Mouse (Mus musculus): Measurements from ENCODE around the gene Ttll6.

Gene Ttll6

DNA sequence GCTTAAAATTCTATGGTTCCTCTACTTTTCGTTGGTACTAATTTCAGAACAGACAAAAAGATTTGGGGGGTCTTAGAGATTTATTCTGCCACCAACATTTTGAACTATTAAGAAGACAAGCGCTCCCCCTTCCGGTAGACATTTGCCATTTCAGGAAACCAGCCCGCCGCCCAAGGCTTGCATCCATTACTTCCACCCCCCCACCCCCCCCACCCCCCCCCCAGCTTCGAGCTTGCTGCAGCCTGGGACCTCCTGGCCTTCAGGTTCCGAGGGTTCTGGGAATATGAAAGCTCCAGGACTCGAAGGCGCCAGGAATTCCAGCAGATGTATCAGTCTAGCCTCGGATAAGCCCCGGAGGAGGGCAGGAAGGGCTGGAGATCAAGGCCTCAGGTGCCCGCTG lies 65.1 kb downstream of the Ttll6 start:
- DNase-seq, result peak; percentile 54

DNA sequence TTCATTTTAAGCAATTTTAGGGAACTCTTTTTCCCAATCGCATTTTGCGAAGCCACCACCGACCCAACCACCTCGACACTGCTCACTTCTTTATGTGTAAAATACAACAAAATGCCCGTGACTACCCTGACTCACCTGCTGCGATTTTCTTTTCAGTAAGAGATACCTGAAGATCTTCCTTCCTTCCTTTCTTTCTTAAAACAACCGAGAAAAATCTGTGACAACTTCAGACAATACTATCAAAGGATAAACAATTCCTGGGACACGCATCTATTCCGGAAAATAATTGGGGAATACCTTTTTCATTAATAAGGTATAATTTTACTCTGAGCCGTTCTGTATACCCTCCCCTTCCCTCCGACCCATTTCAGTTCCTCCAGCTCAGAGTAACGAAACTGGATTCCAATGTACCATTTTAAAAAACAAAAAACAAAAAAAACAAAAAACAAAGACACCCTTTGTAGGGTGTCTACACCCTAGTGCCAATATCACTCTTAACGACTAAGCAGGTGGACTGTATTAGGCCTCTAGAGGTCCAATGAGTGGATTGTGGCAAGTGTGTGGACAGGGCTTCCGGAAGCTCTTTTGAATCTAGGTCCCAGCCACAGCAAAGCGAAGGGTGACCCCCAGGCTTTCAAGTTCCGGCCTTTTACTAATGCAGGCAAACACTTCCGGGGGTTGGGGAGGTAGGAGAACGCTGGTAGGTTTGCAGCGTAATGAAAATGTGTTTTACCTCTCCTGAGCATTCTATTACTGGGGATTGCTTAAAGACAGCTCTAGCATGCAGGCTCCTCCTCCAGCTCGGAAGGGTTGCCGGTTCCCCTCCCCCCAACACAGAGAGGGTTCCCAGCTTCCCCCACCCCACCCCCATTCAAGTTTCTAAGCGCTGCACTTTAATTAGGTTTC lies 65.8 kb downstream of the Ttll6 start:
- DNase-seq, result no peak

DNA sequence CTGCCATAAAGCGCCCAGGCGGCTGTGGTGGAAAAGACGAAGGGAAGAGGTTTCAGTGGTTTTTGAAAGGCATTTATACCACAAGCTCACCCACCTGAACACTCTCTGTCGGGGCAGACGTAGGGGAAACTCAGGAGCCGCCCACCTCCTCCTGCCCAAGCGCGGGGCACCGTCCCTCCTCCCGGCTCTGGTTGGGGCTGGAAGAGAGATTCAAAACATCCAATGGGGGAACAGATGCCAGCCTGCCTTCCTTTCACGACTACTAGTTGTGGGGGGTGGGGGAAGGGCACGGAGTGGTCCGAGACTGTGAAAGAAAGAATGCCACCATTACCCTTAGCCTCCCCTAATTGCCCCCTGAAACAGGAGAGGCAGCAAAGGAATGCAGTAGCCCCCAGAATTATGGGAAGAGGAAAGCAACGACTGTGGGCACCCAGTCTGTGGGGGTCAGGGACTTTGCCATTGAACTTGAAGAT lies 66.6 kb downstream of the Ttll6 start:
- DNase-seq, result no peak

DNA sequence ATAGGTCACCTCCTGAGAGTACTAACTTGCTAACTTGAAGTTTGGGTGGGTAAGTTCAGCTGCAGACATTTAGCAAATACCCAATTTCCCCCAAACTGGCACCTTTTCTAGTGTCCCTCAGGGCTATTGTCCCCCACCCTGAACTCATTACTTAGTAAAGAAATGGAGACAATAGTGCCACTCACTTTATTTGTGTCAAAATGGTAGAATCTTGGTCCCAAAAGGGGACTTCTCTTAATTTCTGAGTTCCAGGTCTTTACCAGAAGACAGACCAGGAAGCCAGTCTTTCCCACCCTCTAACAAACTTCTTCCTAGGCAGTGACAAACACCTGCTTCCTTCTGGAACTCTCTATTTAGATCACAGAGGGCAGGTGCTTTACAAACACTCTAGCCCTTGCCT lies 68.2 kb downstream of the Ttll6 start:
- no peak for DNase-seq

DNA sequence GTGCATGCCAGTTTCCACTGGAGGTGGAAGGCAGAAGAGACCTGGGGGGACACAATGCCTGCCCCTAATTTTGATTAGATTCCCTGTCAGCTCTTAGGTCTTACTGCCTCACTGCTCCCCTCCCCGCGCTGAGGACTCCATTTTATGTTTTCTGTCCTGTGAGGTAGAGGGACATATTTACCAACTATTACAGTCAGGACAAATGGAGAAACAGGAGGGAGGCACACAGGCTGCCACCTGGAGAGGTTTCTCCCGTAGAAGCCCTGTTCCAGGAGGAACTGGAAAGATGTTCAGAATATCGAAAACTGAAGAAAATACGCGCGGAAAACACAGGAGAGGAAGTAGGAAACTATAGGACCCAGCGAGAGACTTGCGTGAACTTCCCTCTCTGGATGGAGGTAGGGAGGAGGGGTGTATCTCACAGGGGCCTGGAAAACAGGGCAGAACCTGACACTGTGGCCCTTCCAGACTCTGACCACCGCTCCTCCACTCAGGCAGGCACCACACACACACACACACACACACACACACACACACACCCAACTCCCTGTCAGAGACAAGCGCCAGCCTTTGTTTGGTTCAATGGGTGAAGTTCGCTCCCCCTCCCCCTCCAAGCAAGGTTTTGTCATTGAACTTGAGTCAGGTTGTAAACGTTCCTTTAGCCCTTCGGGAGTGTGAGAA lies 69.0 kb downstream of the Ttll6 start:
- DNase-seq, result no peak

DNA sequence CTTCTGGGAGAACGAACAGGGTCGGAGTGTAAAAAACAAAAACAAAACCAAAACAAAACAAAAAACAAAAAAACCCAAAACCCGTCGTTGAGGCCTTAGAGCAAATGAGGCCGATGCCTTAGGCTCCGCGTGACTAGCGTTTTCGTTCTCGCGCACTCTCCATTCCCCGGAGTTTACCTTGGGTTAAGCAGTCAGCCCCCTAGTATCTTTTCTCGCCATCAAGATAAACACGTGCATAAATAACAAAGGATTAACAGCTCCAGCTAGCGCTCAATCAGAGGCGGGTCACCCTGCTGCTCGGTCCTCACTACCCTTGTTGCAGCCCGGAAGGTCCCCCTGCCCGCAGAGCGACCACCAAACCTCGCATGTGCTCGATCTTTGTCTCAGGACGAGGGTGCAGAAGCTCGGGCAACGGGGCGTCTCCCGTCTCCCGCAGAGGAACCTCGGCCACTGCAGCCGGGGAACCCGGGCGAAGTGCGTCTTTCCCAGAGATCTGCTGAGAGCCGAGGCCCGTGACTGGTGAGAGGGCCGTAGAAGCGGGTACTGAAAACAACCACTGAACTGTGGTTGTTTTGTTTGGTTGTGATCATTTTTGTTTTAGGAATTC lies 69.7 kb downstream of the Ttll6 start:
- DNase-seq, result no peak

DNA sequence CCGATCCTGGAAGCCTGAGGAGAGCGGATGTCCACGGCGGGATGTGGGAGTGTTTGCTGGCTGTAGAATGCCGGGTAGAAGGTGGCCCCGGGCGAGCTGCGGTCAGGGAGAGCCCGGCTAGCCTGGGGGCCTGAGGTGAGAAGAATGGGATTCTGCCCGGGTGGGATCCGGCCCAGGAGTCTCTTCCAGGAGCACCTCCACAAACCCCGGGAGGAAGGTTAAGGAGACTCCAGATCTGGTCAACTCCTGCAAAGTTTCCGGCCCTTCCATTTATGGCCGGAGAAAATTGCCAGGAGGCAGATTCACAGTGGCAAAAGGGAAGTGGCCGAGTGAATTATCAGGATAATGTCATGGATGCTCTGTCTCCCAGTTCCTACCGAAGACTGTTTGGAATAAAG lies 70.2 kb downstream of the Ttll6 start:
- no peak for DNase-seq

DNA sequence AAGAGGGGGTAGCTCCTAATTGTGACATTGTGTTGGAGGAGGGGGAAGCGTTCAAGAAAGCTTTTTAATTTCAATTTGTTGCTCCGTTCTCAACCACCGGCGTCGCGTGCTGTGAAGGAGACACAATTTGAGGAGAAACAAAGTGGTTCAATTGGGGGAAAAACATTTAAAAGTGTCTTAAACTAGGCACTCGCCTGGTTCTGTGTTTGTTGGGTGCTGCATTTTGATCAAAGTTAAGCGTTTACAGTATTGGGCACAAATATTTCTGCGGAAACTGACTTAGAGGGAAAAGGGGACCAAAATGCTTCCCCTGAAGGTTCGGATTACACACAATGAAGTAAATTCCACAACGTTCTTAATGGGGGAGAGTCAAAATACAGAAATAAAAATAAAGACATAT lies 70.8 kb downstream of the Ttll6 start:
- DNase-seq, result no peak

DNA sequence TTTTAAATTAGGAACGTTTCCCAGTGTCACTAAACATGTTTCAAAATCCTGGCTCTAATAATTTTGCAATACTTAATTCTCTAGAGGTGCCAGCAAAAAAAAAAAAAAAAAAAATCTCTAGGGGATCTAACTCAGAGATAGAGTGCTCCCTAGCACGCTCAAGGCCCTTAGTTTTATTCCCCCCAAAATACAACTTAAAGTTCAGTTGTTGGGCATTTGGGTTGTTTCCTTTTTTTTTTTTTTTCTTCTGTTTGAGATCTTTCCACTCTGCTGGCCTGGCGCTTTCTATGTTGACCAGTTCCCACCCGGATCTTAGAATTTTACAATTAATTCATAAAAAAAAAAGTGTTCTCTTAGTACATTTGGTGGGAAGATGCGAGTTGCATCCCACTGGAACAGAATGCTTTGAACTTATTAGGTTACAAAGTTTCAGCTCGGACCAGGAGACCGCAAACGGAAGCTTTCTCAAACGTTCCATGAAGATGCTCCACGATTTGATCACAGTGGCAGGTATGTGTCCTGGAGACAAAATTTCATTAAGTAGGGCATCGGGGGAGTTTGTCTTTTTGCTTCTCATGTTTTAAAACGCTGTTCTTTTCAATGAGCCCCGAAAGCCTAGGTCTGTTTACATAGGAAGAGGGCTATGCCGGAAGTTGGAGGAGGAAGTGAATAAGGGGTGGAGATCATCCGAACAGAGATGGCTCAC lies 72.0 kb downstream of the Ttll6 start:
- DNase-seq, result no peak

All from kidney, postnatal 14 days (tissue).